Mouse (Mus musculus): ENCODE measurements around the gene Tmbim1.

- TF ChIP-seq CTCF (IDR thresholded peaks at IDR 0.05; ENCODE audit: extremely low read depth, insufficient read length, insufficient replicate concordance, low read depth, low read length) (no peak), POLR2A (IDR thresholded peaks at IDR 0.05; ENCODE audit: low read depth, low read length) (no peak)
These were observed 49.6 kb downstream of the Tmbim1 start for GRCm38 (mm10) chr1:74255704-74256345.
